Mouse (Mus musculus): ENCODE data around the gene Met. TPM values are rescaled to one million over a fixed set of nuclear protein-coding genes. Genes with fewer than 3 reads are reported as not detected.

Gene Met
- polyA plus RNA-seq, 1 experiment from 2014 or later: 7.8 TPM

GRCm38 (mm10) chr6:17481068-17481467, 17.5 kb downstream of the Met start:
- DNase-seq (ENCODE audit: low spot score): no peak

GRCm38 (mm10) chr6:17485244-17485643, 21.6 kb downstream of the Met start:
- H3K27me3 ChIP-seq (replicated peaks; ENCODE audit: control insufficient read depth, insufficient read depth, low read length): no peaks in the 10 kb centered on the region
- no peak overlapping the region for H3K27ac ChIP-seq (ENCODE audit: low read depth, low read length)
- H3K36me3 ChIP-seq (ENCODE audit: control insufficient read depth, insufficient read depth, low read length): no peaks in the 10 kb centered on the region
- no peaks in the 10 kb centered on the region for H3K4me1 ChIP-seq (replicated peaks; ENCODE audit: control insufficient read depth, insufficient read depth, low read length)
- WGBS: 81% methylated on average over 5 of the region's 5 CpGs
- no peak overlapping the region for H3K4me2 ChIP-seq
- DNase-seq (ENCODE audit: low spot score): no peak
- H3K9me3 ChIP-seq (ENCODE audit: control insufficient read depth, low read length): no peaks in the 10 kb centered on the region
- no peak for ATAC-seq (replicated peaks; ENCODE audit: low FRiP score)
- no peak overlapping the region for H3K9ac ChIP-seq (ENCODE audit: low read depth, low read length)
- H3K4me3 ChIP-seq (ENCODE audit: low read depth, low read length): no peak overlapping the region

More at GRCm38 (mm10) chr6:17481068-17481467, 17.5 kb downstream of the Met start:
- no peak for ATAC-seq (replicated peaks; ENCODE audit: low FRiP score)
- Histone ChIP-seq H3K4me2 (no peak overlapping the region), H3K4me1 (replicated peaks; ENCODE audit: control insufficient read depth, insufficient read depth, low read length) (no peaks in the 10 kb centered on the region), H3K27me3 (replicated peaks; ENCODE audit: control insufficient read depth, insufficient read depth, low read length) (no peaks in the 10 kb centered on the region), H3K9ac (ENCODE audit: low read depth, low read length) (no peak overlapping the region), H3K36me3 (ENCODE audit: control insufficient read depth, insufficient read depth, low read length) (no peaks in the 10 kb centered on the region), H3K27ac (ENCODE audit: low read depth, low read length) (no peak overlapping the region), H3K4me3 (ENCODE audit: low read depth, low read length) (no peak overlapping the region), H3K9me3 (ENCODE audit: control insufficient read depth, low read length) (no peaks in the 10 kb centered on the region)
- 78% methylated on average over 4 of the region's 4 CpGs for WGBS

GRCm38 (mm10) chr6:17485782-17486181, 22.2 kb downstream of the Met start:
- 83% methylated on average over 7 of the region's 7 CpGs for WGBS
- Histone ChIP-seq H3K4me3 (ENCODE audit: low read depth, low read length) (no peak overlapping the region), H3K36me3 (ENCODE audit: control insufficient read depth, insufficient read depth, low read length) (no peaks in the 10 kb centered on the region), H3K4me2 (no peak overlapping the region), H3K9ac (ENCODE audit: low read depth, low read length) (no peak overlapping the region), H3K4me1 (replicated peaks; ENCODE audit: control insufficient read depth, insufficient read depth, low read length) (no peaks in the 10 kb centered on the region), H3K9me3 (ENCODE audit: control insufficient read depth, low read length) (no peaks in the 10 kb centered on the region), H3K27me3 (replicated peaks; ENCODE audit: control insufficient read depth, insufficient read depth, low read length) (no peaks in the 10 kb centered on the region), H3K27ac (ENCODE audit: low read depth, low read length) (no peak overlapping the region)
- DNase-seq (ENCODE audit: low spot score): no peak
- no peak for ATAC-seq (replicated peaks; ENCODE audit: low FRiP score)

- H3K9ac ChIP-seq (ENCODE audit: low read depth, low read length): no peak overlapping the region
- no peak for DNase-seq (ENCODE audit: low spot score)
- no peaks in the 10 kb centered on the region for H3K27me3 ChIP-seq (replicated peaks; ENCODE audit: control insufficient read depth, insufficient read depth, low read length)
- H3K4me2 ChIP-seq: no peak overlapping the region
- no peak overlapping the region for H3K4me3 ChIP-seq (ENCODE audit: low read depth, low read length)
- H3K9me3 ChIP-seq (ENCODE audit: control insufficient read depth, low read length): no peaks in the 10 kb centered on the region
- no peak overlapping the region for H3K27ac ChIP-seq (ENCODE audit: low read depth, low read length)
- no peaks in the 10 kb centered on the region for H3K36me3 ChIP-seq (ENCODE audit: control insufficient read depth, insufficient read depth, low read length)
- WGBS: 36% methylated on average over 2 of the region's 2 CpGs
- no peak for ATAC-seq (replicated peaks; ENCODE audit: low FRiP score)
- no peaks in the 10 kb centered on the region for H3K4me1 ChIP-seq (replicated peaks; ENCODE audit: control insufficient read depth, insufficient read depth, low read length)
Observed at GRCm38 (mm10) chr6:17488291-17488817, 24.8 kb downstream of the Met start.

- H3K27me3 ChIP-seq (replicated peaks; ENCODE audit: control insufficient read depth, insufficient read depth, low read length): no peaks in the 10 kb centered on the region
- no peaks in the 10 kb centered on the region for H3K4me1 ChIP-seq (replicated peaks; ENCODE audit: control insufficient read depth, insufficient read depth, low read length)
- no peak for ATAC-seq (replicated peaks; ENCODE audit: low FRiP score)
- no peak overlapping the region for H3K9ac ChIP-seq (ENCODE audit: low read depth, low read length)
- no peak overlapping the region for H3K4me2 ChIP-seq
- 79% methylated on average over 2 of the region's 2 CpGs for WGBS
- H3K9me3 ChIP-seq (ENCODE audit: control insufficient read depth, low read length): no peaks in the 10 kb centered on the region
- no peak overlapping the region for H3K27ac ChIP-seq (ENCODE audit: low read depth, low read length)
- H3K36me3 ChIP-seq (ENCODE audit: control insufficient read depth, insufficient read depth, low read length): no peaks in the 10 kb centered on the region
- H3K4me3 ChIP-seq (ENCODE audit: low read depth, low read length): no peak overlapping the region
- DNase-seq (ENCODE audit: low spot score): no peak
Observed at GRCm38 (mm10) chr6:17490786-17491185, 27.2 kb downstream of the Met start.

- H3K36me3 ChIP-seq (ENCODE audit: control insufficient read depth, insufficient read depth, low read length): no peaks in the 10 kb centered on the region
- no peak overlapping the region for H3K4me3 ChIP-seq (ENCODE audit: low read depth, low read length)
- no peak for ATAC-seq (replicated peaks; ENCODE audit: low FRiP score)
- no peak overlapping the region for H3K4me2 ChIP-seq
- H3K27me3 ChIP-seq (replicated peaks; ENCODE audit: control insufficient read depth, insufficient read depth, low read length): no peaks in the 10 kb centered on the region
- no peak for DNase-seq (ENCODE audit: low spot score)
- WGBS: 81% methylated on average over 10 of the region's 10 CpGs
- H3K4me1 ChIP-seq (replicated peaks; ENCODE audit: control insufficient read depth, insufficient read depth, low read length): no peaks in the 10 kb centered on the region
- no peaks in the 10 kb centered on the region for H3K9me3 ChIP-seq (ENCODE audit: control insufficient read depth, low read length)
- no peak overlapping the region for H3K27ac ChIP-seq (ENCODE audit: low read depth, low read length)
- H3K9ac ChIP-seq (ENCODE audit: low read depth, low read length): no peak overlapping the region
Observed at GRCm38 (mm10) chr6:17491502-17491901, 27.9 kb downstream of the Met start.

GRCm38 (mm10) chr6:17492062-17492461, 28.5 kb downstream of the Met start:
- Histone ChIP-seq H3K9ac (ENCODE audit: low read depth, low read length) (no peak overlapping the region), H3K4me1 (replicated peaks; ENCODE audit: control insufficient read depth, insufficient read depth, low read length) (no peaks in the 10 kb centered on the region), H3K27ac (ENCODE audit: low read depth, low read length) (no peak overlapping the region), H3K4me3 (ENCODE audit: low read depth, low read length) (no peak overlapping the region), H3K27me3 (replicated peaks; ENCODE audit: control insufficient read depth, insufficient read depth, low read length) (no peaks in the 10 kb centered on the region), H3K9me3 (ENCODE audit: control insufficient read depth, low read length) (no peaks in the 10 kb centered on the region), H3K36me3 (ENCODE audit: control insufficient read depth, insufficient read depth, low read length) (no peaks in the 10 kb centered on the region), H3K4me2 (no peak overlapping the region)
- DNase-seq (ENCODE audit: low spot score) (no peak), ATAC-seq (replicated peaks; ENCODE audit: low FRiP score) (no peak)
- 78% methylated on average over 8 of the region's 8 CpGs for WGBS

GRCm38 (mm10) chr6:17495413-17495812, 31.8 kb downstream of the Met start:
- no peak for DNase-seq (ENCODE audit: low spot score)
- Histone ChIP-seq H3K27ac (ENCODE audit: low read depth, low read length) (no peak overlapping the region), H3K36me3 (ENCODE audit: control insufficient read depth, insufficient read depth, low read length) (no peaks in the 10 kb centered on the region), H3K9me3 (ENCODE audit: control insufficient read depth, low read length) (no peaks in the 10 kb centered on the region), H3K9ac (ENCODE audit: low read depth, low read length) (no peak overlapping the region), H3K4me2 (no peak overlapping the region), H3K4me3 (ENCODE audit: low read depth, low read length) (no peak overlapping the region), H3K27me3 (replicated peaks; ENCODE audit: control insufficient read depth, insufficient read depth, low read length) (no peaks in the 10 kb centered on the region), H3K4me1 (replicated peaks; ENCODE audit: control insufficient read depth, insufficient read depth, low read length) (no peaks in the 10 kb centered on the region)
- ATAC-seq (replicated peaks; ENCODE audit: low FRiP score): no peak
- WGBS: 80% methylated on average over 1 of the region's 1 CpGs

- no peaks in the 10 kb centered on the region for H3K36me3 ChIP-seq (ENCODE audit: control insufficient read depth, insufficient read depth, low read length)
- DNase-seq (ENCODE audit: low spot score): no peak
- no peaks in the 10 kb centered on the region for H3K27me3 ChIP-seq (replicated peaks; ENCODE audit: control insufficient read depth, insufficient read depth, low read length)
- 82% methylated on average over 4 of the region's 4 CpGs for WGBS
- H3K27ac ChIP-seq (ENCODE audit: low read depth, low read length): no peak overlapping the region
- H3K4me1 ChIP-seq (replicated peaks; ENCODE audit: control insufficient read depth, insufficient read depth, low read length): no peaks in the 10 kb centered on the region
- H3K4me3 ChIP-seq (ENCODE audit: low read depth, low read length): no peak overlapping the region
- no peak overlapping the region for H3K9ac ChIP-seq (ENCODE audit: low read depth, low read length)
- no peak for ATAC-seq (replicated peaks; ENCODE audit: low FRiP score)
- H3K9me3 ChIP-seq (ENCODE audit: control insufficient read depth, low read length): no peaks in the 10 kb centered on the region
- H3K4me2 ChIP-seq: no peak overlapping the region
Observed at GRCm38 (mm10) chr6:17497366-17497765, 33.8 kb downstream of the Met start.

Data from liver, embryonic 11.5 days (tissue).